Mouse (Mus musculus): ENCODE data around the gene Coro2a.

Gene Coro2a

GRCm38 (mm10) chr4:46532511-46532910 lies 69.5 kb downstream of the Coro2a start:
- no peak for DNase-seq (ENCODE audit: low read depth in 2 of 2, low spot score in 2 of 2)

- no peak for DNase-seq (ENCODE audit: low read depth in 2 of 2, low spot score in 2 of 2)
Measured at GRCm38 (mm10) chr4:46529722-46530121, 72.3 kb downstream of the Coro2a start.

- no peak for DNase-seq (ENCODE audit: low read depth in 2 of 2, low spot score in 2 of 2)
Measured at GRCm38 (mm10) chr4:46527558-46527926, 74.5 kb downstream of the Coro2a start.

GRCm38 (mm10) chr4:46526798-46527557 lies 75.0 kb downstream of the Coro2a start:
- DNase-seq (ENCODE audit: low read depth in 2 of 2, low spot score in 2 of 2), result no peak

GRCm38 (mm10) chr4:46526226-46526625 lies 75.8 kb downstream of the Coro2a start:
- DNase-seq (ENCODE audit: low read depth in 2 of 2, low spot score in 2 of 2), result no peak

GRCm38 (mm10) chr4:46523324-46523723 lies 78.7 kb downstream of the Coro2a start:
- no peak for DNase-seq (ENCODE audit: low read depth in 2 of 2, low spot score in 2 of 2)

- DNase-seq (ENCODE audit: low read depth in 2 of 2, low spot score in 2 of 2), result no peak
Measured at GRCm38 (mm10) chr4:46521457-46521856, 80.5 kb downstream of the Coro2a start.

- DNase-seq (ENCODE audit: low read depth in 2 of 2, low spot score in 2 of 2), result no peak
Measured at GRCm38 (mm10) chr4:46520491-46520890, 81.5 kb downstream of the Coro2a start.

GRCm38 (mm10) chr4:46507736-46508460 lies 94.1 kb downstream of the Coro2a start:
- peak; percentile 83 to 93 for DNase-seq (ENCODE audit: low read depth in 2 of 2, low spot score in 2 of 2)

- DNase-seq (ENCODE audit: low read depth in 2 of 2, low spot score in 2 of 2), result peak; percentile 70 to 74
Measured at GRCm38 (mm10) chr4:46506801-46507610, 95.0 kb downstream of the Coro2a start.

- no peak for DNase-seq (ENCODE audit: low read depth in 2 of 2, low spot score in 2 of 2)
Measured at GRCm38 (mm10) chr4:46505361-46506057, 96.5 kb downstream of the Coro2a start.

GRCm38 (mm10) chr4:46503881-46504280 lies 98.1 kb downstream of the Coro2a start:
- no peak for DNase-seq (ENCODE audit: low read depth in 2 of 2, low spot score in 2 of 2)

- DNase-seq (ENCODE audit: low read depth in 2 of 2, low spot score in 2 of 2), result no peak
Measured at GRCm38 (mm10) chr4:46502606-46503502, 99.1 kb downstream of the Coro2a start.

GRCm38 (mm10) chr4:46498976-46499375 lies 103.0 kb downstream of the Coro2a start:
- peak in 1 of 2 experiments; percentile 47 for DNase-seq (ENCODE audit: low read depth in 2 of 2, low spot score in 2 of 2)

GRCm38 (mm10) chr4:46498511-46498910 lies 103.5 kb downstream of the Coro2a start:
- no peak for DNase-seq (ENCODE audit: low read depth in 2 of 2, low spot score in 2 of 2)

- peak; percentile 79 to 87 for DNase-seq (ENCODE audit: low read depth in 2 of 2, low spot score in 2 of 2)
Measured at GRCm38 (mm10) chr4:46497286-46497892, 104.6 kb downstream of the Coro2a start.

GRCm38 (mm10) chr4:46495543-46495942 lies 106.5 kb downstream of the Coro2a start:
- no peak for DNase-seq (ENCODE audit: low read depth in 2 of 2, low spot score in 2 of 2)

- DNase-seq (ENCODE audit: low read depth in 2 of 2, low spot score in 2 of 2), result no peak
Measured at GRCm38 (mm10) chr4:46493071-46493470, 108.9 kb downstream of the Coro2a start.
